Mouse (Mus musculus) B cell, adult 2 months (primary cell): Measurements from ENCODE around the gene 4930404N11Rik.

ENCODE experiments used
- DNase-seq, 2 experiments: peaks; one replicate each; pipeline ENCODE4 v3.0.0; 2022

Gene 4930404N11Rik

GRCm38 (mm10) chr10:81365672-81366476 lies at the start of gene 4930404N11Rik:
Gene 4930404N11Rik (minus strand): TSS chr10:81365816.
- no peak for DNase-seq

GRCm38 (mm10) chr10:81415146-81415545 lies 49.5 kb upstream of the 4930404N11Rik start:
- no peak for DNase-seq

- DNase-seq, result no peak
These were observed 49.1 kb upstream of the 4930404N11Rik start for GRCm38 (mm10) chr10:81414682-81415081.

- DNase-seq, result no peak
These were observed 48.0 kb upstream of the 4930404N11Rik start for GRCm38 (mm10) chr10:81413310-81414261.

- DNase-seq, result no peak
These were observed 47.1 kb upstream of the 4930404N11Rik start for GRCm38 (mm10) chr10:81412586-81413309.

- DNase-seq, result no peak
These were observed 46.1 kb upstream of the 4930404N11Rik start for GRCm38 (mm10) chr10:81411471-81412400.

- no peak for DNase-seq
These were observed 45.4 kb upstream of the 4930404N11Rik start for GRCm38 (mm10) chr10:81410981-81411380.

GRCm38 (mm10) chr10:81410350-81410749 lies 44.7 kb upstream of the 4930404N11Rik start:
- DNase-seq, result no peak

- DNase-seq, result no peak
These were observed 43.7 kb upstream of the 4930404N11Rik start for GRCm38 (mm10) chr10:81409330-81409729.

- DNase-seq, result peak; percentile 82 to 84
These were observed 43.3 kb upstream of the 4930404N11Rik start for GRCm38 (mm10) chr10:81408871-81409291.

GRCm38 (mm10) chr10:81408424-81408729 lies 42.8 kb upstream of the 4930404N11Rik start:
- no peak for DNase-seq

GRCm38 (mm10) chr10:81407539-81408423 lies 42.2 kb upstream of the 4930404N11Rik start:
- DNase-seq, result peak; percentile 72 to 76

- DNase-seq, result no peak
These were observed 41.2 kb upstream of the 4930404N11Rik start for GRCm38 (mm10) chr10:81406504-81407440.

GRCm38 (mm10) chr10:81405588-81406201 lies 40.1 kb upstream of the 4930404N11Rik start:
- DNase-seq, result peak; percentile 85 to 86

GRCm38 (mm10) chr10:81404720-81405119 lies 39.1 kb upstream of the 4930404N11Rik start:
- peak in 1 of 2 experiments; percentile 33 for DNase-seq

GRCm38 (mm10) chr10:81404082-81404481 lies 38.5 kb upstream of the 4930404N11Rik start:
- no peak for DNase-seq

GRCm38 (mm10) chr10:81403511-81403910 lies 37.9 kb upstream of the 4930404N11Rik start:
- DNase-seq, result no peak

GRCm38 (mm10) chr10:81402227-81402765 lies 36.7 kb upstream of the 4930404N11Rik start:
- no peak for DNase-seq
